Mouse (Mus musculus) limb, embryonic 13.5 days (tissue): Measurements from ENCODE around the gene Olfr313. TPM values are rescaled to one million over a fixed set of nuclear protein-coding genes. Genes with fewer than 3 reads are reported as not detected.
"Not testable (repeated sequence)": the region's sequence is repeated elsewhere in the genome, so short reads cannot be mapped to it uniquely, and the experiment has no call there.

Source experiments
- ATAC-seq: fragments of 200-750 bp; cut with Nextera tagmentation; 2 replicates; pipeline ENCODE4 v1.8.0; 2017; ENCODE audit warnings: low read depth, moderate number of reproducible peaks, moderate TSS enrichment; ENCODE audit not compliant: low FRiP score
- H3K27ac ChIP-seq: fragments of 300-500 bp; sonication (generic); 2 replicates; pipeline ENCODE4 v1.5.1; 2015; ENCODE audit warnings: inconsistent platforms, mild to moderate bottlenecking, moderate library complexity
- H3K27me3 ChIP-seq: fragments of 300-500 bp; sonication (generic); 2 replicates; pipeline ENCODE4 v1.6.1; 2015; ENCODE audit warnings: mild to moderate bottlenecking, inconsistent platforms
- H3K36me3 ChIP-seq: fragments of 300-500 bp; sonication (generic); 2 replicates; pipeline ENCODE4 v1.6.1; 2015; ENCODE audit warnings: inconsistent platforms, mild to moderate bottlenecking, moderate library complexity
- H3K4me1 ChIP-seq: fragments of 300-500 bp; sonication (generic); 2 replicates; pipeline ENCODE4 v1.6.1; 2015; ENCODE audit warnings: inconsistent platforms
- H3K4me2 ChIP-seq: fragments of 300-500 bp; sonication (generic); replicated peaks from 2 replicates; pipeline ENCODE4 v1.6.1; 2015; ENCODE audit warnings: inconsistent platforms, mild to moderate bottlenecking, moderate library complexity
- H3K4me3 ChIP-seq: fragments of 300-500 bp; sonication (generic); 2 replicates; pipeline ENCODE4 v1.5.1; 2015; ENCODE audit warnings: moderate library complexity, mild to moderate bottlenecking, inconsistent platforms
- H3K9ac ChIP-seq: fragments of 300-500 bp; sonication (generic); 2 replicates; pipeline ENCODE4 v1.6.1; 2015; ENCODE audit warnings: mild to moderate bottlenecking, inconsistent platforms
- H3K9me3 ChIP-seq: fragments of 300-500 bp; sonication (generic); 2 replicates; pipeline ENCODE4 v1.6.1; 2016; ENCODE audit warnings: inconsistent platforms
- WGBS: fragments of 180-500 bp; shearing (Covaris S2); methylation state at CpG from one replicate; pipeline ENCODE4 v1.1.7; 2015; 5-methylcytosine and 5-hydroxymethylcytosine counted together
- polyA plus RNA-seq: library from polyadenylated mRNA; unstranded; fragments of >200 nt; fragmentation: Nextera tagmentation; extraction: Ambion mirVana; gene quantifications from 2 replicates; pipeline ENCODE4 v1.2.1, GENCODE M21; 2015

Olfr313 gene
- not detected in 2 replicates for polyA plus RNA-seq

DNA sequence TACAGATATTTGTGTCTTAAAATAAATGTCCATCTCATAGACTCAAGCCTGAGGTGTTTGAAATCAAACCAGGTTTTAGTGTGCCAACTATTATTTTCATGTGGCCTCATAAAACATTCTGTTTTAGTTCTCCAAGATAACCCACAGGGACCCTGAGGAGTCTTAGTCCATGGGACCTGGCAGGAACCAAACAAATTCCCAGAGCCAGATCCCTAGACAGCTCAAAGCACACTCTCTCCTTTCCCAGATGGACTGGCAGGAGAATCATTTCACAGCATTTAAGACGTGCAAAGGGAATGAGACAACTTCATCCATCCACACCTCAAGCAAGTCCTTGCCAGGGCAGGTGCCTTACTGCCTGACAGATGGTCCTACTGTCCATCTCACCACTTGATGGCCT, at the start of gene Olfr313:
TSS of gene Olfr313 (plus strand) at position 301 of the 400 bp plus-strand sequence.
- WGBS: 71% methylated on average over 1 of the region's 1 CpGs

DNA sequence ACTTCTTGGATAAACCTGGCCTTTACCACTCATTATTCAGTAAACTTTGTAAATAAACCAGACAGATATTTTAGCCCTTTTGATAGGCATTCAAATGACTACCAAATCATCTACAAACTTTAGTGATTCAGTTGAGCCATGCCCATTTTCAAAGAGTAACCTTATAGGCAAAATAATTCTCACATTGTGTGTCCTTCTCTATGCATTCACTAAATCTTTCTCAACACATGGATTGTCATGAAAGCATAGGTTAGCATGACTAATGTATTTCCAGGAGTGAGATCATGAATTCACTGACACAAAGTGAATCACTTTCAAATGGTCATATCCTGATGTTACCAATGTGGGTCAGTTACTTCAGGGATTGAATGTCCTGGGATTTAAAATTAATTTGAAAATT, 41.9 kb upstream of the Olfr313 start, which contains the start of gene Olfr315:
TSS of gene Olfr315 (plus strand) at position 301 of the 400 bp plus-strand sequence.
- Histone ChIP-seq H3K9me3 (no peaks in the 10 kb centered on the region), H3K4me1 (no peaks in the 10 kb centered on the region), H3K27ac (no peak within 1 kb of the TSS), H3K9ac (no peak within 1 kb of the TSS), H3K36me3 (no peaks in the 10 kb centered on the region), H3K4me2 (no peak within 1 kb of the TSS), H3K27me3 (no peaks in the 10 kb centered on the region), H3K4me3 (no peak within 1 kb of the TSS)
- ATAC-seq: no peak

More for the DNA sequence above, at the start of gene Olfr313:
- not testable (repeated sequence) for H3K9me3 ChIP-seq, H3K4me1 ChIP-seq, H3K9ac ChIP-seq, H3K27me3 ChIP-seq, ATAC-seq, H3K27ac ChIP-seq, H3K36me3 ChIP-seq, H3K4me2 ChIP-seq, H3K4me3 ChIP-seq

- ATAC-seq: no peak
- 82% methylated on average over 6 of the region's 6 CpGs for WGBS
These were observed 32.2 kb upstream of the Olfr313 start, which contains the start of gene Olfr314 for GRCm38 (mm10) chr11:58782480-58783089. Olfr314 (plus strand) TSS chr11:58782952.

GRCm38 (mm10) chr11:58784182-58784581, 30.6 kb upstream of the Olfr313 start:
- no peak overlapping the region for H3K4me3 ChIP-seq
- H3K4me2 ChIP-seq: no peak overlapping the region
- H3K4me1 ChIP-seq: no peaks in the 10 kb centered on the region
- no peak overlapping the region for H3K27ac ChIP-seq
- 86% methylated on average over 2 of the region's 2 CpGs for WGBS
- no peaks in the 10 kb centered on the region for H3K36me3 ChIP-seq
- no peaks in the 10 kb centered on the region for H3K9me3 ChIP-seq
- no peak for ATAC-seq
- no peaks in the 10 kb centered on the region for H3K27me3 ChIP-seq
- H3K9ac ChIP-seq: no peak overlapping the region

More at GRCm38 (mm10) chr11:58782480-58783089, 32.2 kb upstream of the Olfr313 start, which contains the start of gene Olfr314:
- no peak within 1 kb of the TSS for H3K4me3 ChIP-seq
- H3K27ac ChIP-seq: no peak within 1 kb of the TSS
- H3K9me3 ChIP-seq: no peaks in the 10 kb centered on the region
- no peaks in the 10 kb centered on the region for H3K4me1 ChIP-seq
- H3K36me3 ChIP-seq: no peaks in the 10 kb centered on the region
- no peaks in the 10 kb centered on the region for H3K27me3 ChIP-seq
- H3K9ac ChIP-seq: no peak within 1 kb of the TSS
- H3K4me2 ChIP-seq: no peak within 1 kb of the TSS

- Histone ChIP-seq H3K27ac (no peak overlapping the region), H3K4me2 (no peak overlapping the region), H3K36me3 (no peaks in the 10 kb centered on the region), H3K27me3 (no peaks in the 10 kb centered on the region), H3K4me1 (no peaks in the 10 kb centered on the region), H3K9me3 (no peaks in the 10 kb centered on the region), H3K4me3 (no peak overlapping the region), H3K9ac (no peak overlapping the region)
- ATAC-seq: no peak
- WGBS: 82% methylated on average over 10 of the region's 10 CpGs
These were observed 27.1 kb upstream of the Olfr313 start for GRCm38 (mm10) chr11:58787651-58788050.

DNA sequence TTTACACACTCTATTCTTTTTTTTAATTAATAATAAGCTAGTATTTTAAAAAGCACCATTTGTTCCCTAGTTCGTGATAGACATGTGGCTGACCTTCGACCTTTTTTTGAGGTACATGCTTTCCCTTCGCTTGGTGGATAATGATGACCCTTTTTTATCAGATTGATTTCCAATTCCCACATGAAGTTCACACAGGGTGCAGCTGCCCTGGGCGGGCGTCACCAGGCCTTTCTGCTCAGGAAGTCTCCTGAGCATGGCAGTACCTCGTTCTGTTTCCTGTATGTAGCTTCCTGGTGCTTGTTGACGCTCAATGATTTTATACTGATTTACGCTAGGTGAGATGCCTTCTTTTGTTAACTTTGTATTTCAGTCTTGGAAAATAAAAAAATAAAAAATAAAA, 26.5 kb upstream of the Olfr313 start:
- Histone ChIP-seq H3K4me2 (no peak overlapping the region), H3K27me3 (no peaks in the 10 kb centered on the region), H3K27ac (no peak overlapping the region), H3K36me3 (no peaks in the 10 kb centered on the region), H3K4me3 (no peak overlapping the region), H3K9ac (no peak overlapping the region), H3K4me1 (no peaks in the 10 kb centered on the region), H3K9me3 (no peaks in the 10 kb centered on the region)
- no peak for ATAC-seq
- WGBS: 85% methylated on average over 8 of the region's 8 CpGs

- no peak for ATAC-seq
- Histone ChIP-seq H3K9me3 (no peaks in the 10 kb centered on the region), H3K9ac (no peak overlapping the region), H3K27me3 (no peaks in the 10 kb centered on the region), H3K36me3 (no peaks in the 10 kb centered on the region), H3K4me3 (no peak overlapping the region), H3K27ac (no peak overlapping the region), H3K4me2 (no peak overlapping the region), H3K4me1 (no peaks in the 10 kb centered on the region)
- WGBS: 44% methylated on average over 3 of the region's 3 CpGs
These were observed 25.3 kb upstream of the Olfr313 start for GRCm38 (mm10) chr11:58789532-58789931.

GRCm38 (mm10) chr11:58790053-58790452, 24.7 kb upstream of the Olfr313 start:
- no peaks in the 10 kb centered on the region for H3K9me3 ChIP-seq
- H3K36me3 ChIP-seq: no peaks in the 10 kb centered on the region
- ATAC-seq: no peak
- H3K4me2 ChIP-seq: no peak overlapping the region
- no peak overlapping the region for H3K4me3 ChIP-seq
- no peaks in the 10 kb centered on the region for H3K4me1 ChIP-seq
- H3K27me3 ChIP-seq: no peaks in the 10 kb centered on the region
- H3K27ac ChIP-seq: no peak overlapping the region
- no peak overlapping the region for H3K9ac ChIP-seq
- 52% methylated on average over 2 of the region's 2 CpGs for WGBS

GRCm38 (mm10) chr11:58790646-58791045, 24.2 kb upstream of the Olfr313 start:
- no peaks in the 10 kb centered on the region for H3K27me3 ChIP-seq
- no peak overlapping the region for H3K4me2 ChIP-seq
- ATAC-seq: no peak
- no peaks in the 10 kb centered on the region for H3K36me3 ChIP-seq
- WGBS: 83% methylated on average over 6 of the region's 6 CpGs
- H3K27ac ChIP-seq: no peak overlapping the region
- no peak overlapping the region for H3K9ac ChIP-seq
- H3K9me3 ChIP-seq: no peaks in the 10 kb centered on the region
- H3K4me3 ChIP-seq: no peak overlapping the region
- H3K4me1 ChIP-seq: no peaks in the 10 kb centered on the region

DNA sequence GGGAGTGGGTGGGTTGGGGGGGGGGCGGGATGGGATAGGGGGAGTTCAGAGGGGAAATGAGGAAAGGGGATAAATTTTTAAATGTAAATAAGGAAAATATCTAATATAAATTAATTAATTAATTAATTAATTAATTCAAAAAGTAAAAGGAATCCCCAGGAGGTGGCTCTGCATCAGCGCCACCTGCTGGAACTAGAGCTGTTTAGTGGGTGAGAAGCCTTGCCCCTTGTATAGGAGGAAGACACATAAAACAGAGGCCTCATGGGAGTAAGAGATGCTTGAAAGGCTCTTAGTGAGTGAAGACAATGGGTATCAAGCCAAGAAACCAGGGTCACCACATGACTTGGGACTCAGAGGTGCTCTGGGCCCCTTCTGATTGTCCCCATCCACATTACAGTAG, 18.9 kb upstream of the Olfr313 start:
- H3K36me3 ChIP-seq: no peaks in the 10 kb centered on the region
- no peak overlapping the region for H3K9ac ChIP-seq
- 85% methylated on average over 2 of the region's 2 CpGs for WGBS
- no peak overlapping the region for H3K4me3 ChIP-seq
- no peaks in the 10 kb centered on the region for H3K9me3 ChIP-seq
- no peak for ATAC-seq
- H3K4me2 ChIP-seq: no peak overlapping the region
- no peaks in the 10 kb centered on the region for H3K4me1 ChIP-seq
- H3K27ac ChIP-seq: no peak overlapping the region
- no peaks in the 10 kb centered on the region for H3K27me3 ChIP-seq

- H3K9me3 ChIP-seq: no peaks in the 10 kb centered on the region
- no peaks in the 10 kb centered on the region for H3K27me3 ChIP-seq
- ATAC-seq: no peak
- H3K9ac ChIP-seq: no peak overlapping the region
- H3K27ac ChIP-seq: no peak overlapping the region
- H3K36me3 ChIP-seq: no peaks in the 10 kb centered on the region
- no peak overlapping the region for H3K4me2 ChIP-seq
- no peaks in the 10 kb centered on the region for H3K4me1 ChIP-seq
- WGBS: 77% methylated on average over 7 of the region's 7 CpGs
- no peak overlapping the region for H3K4me3 ChIP-seq
These were observed 17.9 kb upstream of the Olfr313 start for GRCm38 (mm10) chr11:58796850-58797249.

DNA sequence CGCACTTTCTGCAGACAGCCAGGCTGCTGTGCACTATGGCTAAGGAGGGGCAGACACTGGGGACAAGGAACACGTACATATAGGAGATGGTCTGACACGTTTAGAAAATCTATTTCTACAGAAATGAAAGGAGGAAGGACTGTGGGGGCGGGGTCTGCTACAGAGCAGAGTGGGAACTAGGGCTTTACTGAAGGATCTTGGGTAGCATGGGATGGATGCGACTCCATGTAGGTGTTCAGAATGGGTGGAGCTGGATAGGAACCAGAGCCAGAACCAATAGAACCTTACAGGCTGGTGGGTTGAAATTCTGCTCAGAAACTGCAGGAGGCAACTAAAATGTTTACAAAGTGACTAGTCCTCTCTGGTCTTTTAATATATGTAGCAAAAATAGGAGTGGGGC, 15.1 kb upstream of the Olfr313 start:
- no peak for ATAC-seq
- no peak overlapping the region for H3K4me2 ChIP-seq
- H3K9ac ChIP-seq: no peak overlapping the region
- no peak overlapping the region for H3K4me3 ChIP-seq
- no peak overlapping the region for H3K27ac ChIP-seq
- no peaks in the 10 kb centered on the region for H3K4me1 ChIP-seq
- 76% methylated on average over 5 of the region's 5 CpGs for WGBS
- H3K36me3 ChIP-seq: no peaks in the 10 kb centered on the region
- H3K27me3 ChIP-seq: no peaks in the 10 kb centered on the region
- H3K9me3 ChIP-seq: no peaks in the 10 kb centered on the region
